Mouse (Mus musculus) T-helper 1 cell (primary cell): ENCODE measurements around the gene Slc39a11.

Experiments
- in situ Hi-C: fragments of 300-600 bp; cut with MboI, MseI; formaldehyde crosslinking; loops from one replicate; pipeline ENCODE4 v1.15.1; 2025; ENCODE audit warnings: high pct_unique_total_duplicates

Gene Slc39a11

GRCm38 (mm10) chr11:113292906-113293614 is 356.8 kb downstream of the Slc39a11 start:
- in situ Hi-C loops: no loop called here

GRCm38 (mm10) chr11:113291781-113292714 is 357.8 kb downstream of the Slc39a11 start:
- in situ Hi-C loops: no loop called here

GRCm38 (mm10) chr11:113290911-113291310 is 359.0 kb downstream of the Slc39a11 start:
- in situ Hi-C loops: no loop called here

- in situ Hi-C loops: no loop called here
These were observed 364.7 kb downstream of the Slc39a11 start for GRCm38 (mm10) chr11:113284951-113285741.

- in situ Hi-C loops: no loop called here
These were observed 366.5 kb downstream of the Slc39a11 start for GRCm38 (mm10) chr11:113283376-113283811.

- in situ Hi-C loops: no loop called here
These were observed 371.6 kb downstream of the Slc39a11 start for GRCm38 (mm10) chr11:113278238-113278637.

- in situ Hi-C loops: no loop called here
These were observed 372.8 kb downstream of the Slc39a11 start for GRCm38 (mm10) chr11:113277034-113277612.

GRCm38 (mm10) chr11:113276518-113276917 is 373.4 kb downstream of the Slc39a11 start:
- in situ Hi-C loops: no loop called here

- in situ Hi-C loops: no loop called here
These were observed 375.8 kb downstream of the Slc39a11 start for GRCm38 (mm10) chr11:113274037-113274436.

GRCm38 (mm10) chr11:113271857-113272256 is 378.0 kb downstream of the Slc39a11 start:
- in situ Hi-C loops: no loop called here

- in situ Hi-C loops: no loop called here
These were observed 381.0 kb downstream of the Slc39a11 start for GRCm38 (mm10) chr11:113268831-113269319.

GRCm38 (mm10) chr11:113267516-113268230 is 382.2 kb downstream of the Slc39a11 start:
- in situ Hi-C loops: no loop called here

- in situ Hi-C loops: no loop called here
These were observed 383.2 kb downstream of the Slc39a11 start for GRCm38 (mm10) chr11:113266706-113267105.

- in situ Hi-C loops: no loop called here
These were observed 384.3 kb downstream of the Slc39a11 start for GRCm38 (mm10) chr11:113265567-113265966.

- in situ Hi-C loops: no loop called here
These were observed 385.9 kb downstream of the Slc39a11 start for GRCm38 (mm10) chr11:113263971-113264370.

GRCm38 (mm10) chr11:113262062-113262461 is 387.8 kb downstream of the Slc39a11 start:
- in situ Hi-C loops: no loop called here

GRCm38 (mm10) chr11:113261421-113261820 is 388.5 kb downstream of the Slc39a11 start:
- in situ Hi-C loops: no loop called here

- in situ Hi-C loops: no loop called here
These were observed 390.0 kb downstream of the Slc39a11 start for GRCm38 (mm10) chr11:113259712-113260382.

- in situ Hi-C loops: no loop called here
These were observed 391.9 kb downstream of the Slc39a11 start for GRCm38 (mm10) chr11:113258016-113258415.

- in situ Hi-C loops: no loop called here
These were observed 395.2 kb downstream of the Slc39a11 start for GRCm38 (mm10) chr11:113254653-113255052.
